Mouse (Mus musculus): ENCODE results near the gene Vmo1.
"Not testable (repeated sequence)": the region's sequence is repeated elsewhere in the genome, so short reads cannot be mapped to it uniquely, and the experiment has no call there.

Gene Vmo1

GRCm38 (mm10) chr11:70485498-70485897 lies 28.9 kb downstream of the Vmo1 start:
- no peak for ATAC-seq (ENCODE audit: insufficient number of reproducible peaks, low FRiP score, low TSS enrichment)

GRCm38 (mm10) chr11:70474872-70475534 lies 39.4 kb downstream of the Vmo1 start:
- no peak for ATAC-seq (ENCODE audit: insufficient number of reproducible peaks, low FRiP score, low TSS enrichment)

GRCm38 (mm10) chr11:70473291-70473690 lies 41.1 kb downstream of the Vmo1 start:
- not testable (repeated sequence) for ATAC-seq (ENCODE audit: insufficient number of reproducible peaks, low FRiP score, low TSS enrichment)

- ATAC-seq (ENCODE audit: insufficient number of reproducible peaks, low FRiP score, low TSS enrichment): no peak
Measured at GRCm38 (mm10) chr11:70472716-70473115, 41.7 kb downstream of the Vmo1 start.

- ATAC-seq (ENCODE audit: insufficient number of reproducible peaks, low FRiP score, low TSS enrichment): no peak
Measured at GRCm38 (mm10) chr11:70469764-70470163, 44.7 kb downstream of the Vmo1 start.

GRCm38 (mm10) chr11:70467902-70468619 lies 46.4 kb downstream of the Vmo1 start:
- ATAC-seq (ENCODE audit: insufficient number of reproducible peaks, low FRiP score, low TSS enrichment): no peak

GRCm38 (mm10) chr11:70465824-70466223 lies 48.6 kb downstream of the Vmo1 start:
- no peak for ATAC-seq (ENCODE audit: insufficient number of reproducible peaks, low FRiP score, low TSS enrichment)

- no peak for ATAC-seq (ENCODE audit: insufficient number of reproducible peaks, low FRiP score, low TSS enrichment)
Measured at GRCm38 (mm10) chr11:70465211-70465610, 49.2 kb downstream of the Vmo1 start.

GRCm38 (mm10) chr11:70463970-70464369 lies 50.4 kb downstream of the Vmo1 start:
- no peak for ATAC-seq (ENCODE audit: insufficient number of reproducible peaks, low FRiP score, low TSS enrichment)
